Mouse (Mus musculus) CH12.LX (cell line): Measurements from ENCODE around the gene AU021092.

Source experiments
- BHLHE40 ChIP-seq: IDR thresholded peaks from 2 replicates; pipeline ENCODE4 v1.6.1; 2011; ENCODE audit warnings: mild to moderate bottlenecking, low read depth, low read length, improper control_type of control experiment
- CTCF ChIP-seq, 2 experiments: IDR thresholded peaks in 1 of 2; conservative IDR thresholded peaks in 1 of 2; 2 replicates each; pipeline ENCODE4 v1.5.1; 2011 to 2012; ENCODE audit warnings: low read depth in 2 of 2, low read length in 2 of 2, improper control_type of control experiment in 1 of 2, inconsistent platforms in 1 of 2, mild to moderate bottlenecking in 1 of 2, moderate library complexity in 1 of 2
- EP300 ChIP-seq: IDR thresholded peaks from 2 replicates; pipeline ENCODE4 v1.6.1; 2011; ENCODE audit warnings: low read length, improper control_type of control experiment
- ETS1 ChIP-seq: conservative IDR thresholded peaks from 2 replicates; pipeline ENCODE4 v1.6.1; 2012; ENCODE audit warnings: low read depth, mild to moderate bottlenecking, inconsistent platforms, low read length, improper control_type of control experiment, moderate library complexity
- GABPA ChIP-seq: IDR thresholded peaks from 2 replicates; pipeline ENCODE4 v1.6.1; 2012; ENCODE audit warnings: low read depth, low read length, improper control_type of control experiment, inconsistent platforms; ENCODE audit not compliant: insufficient replicate concordance
- JUND ChIP-seq: conservative IDR thresholded peaks from 2 replicates; pipeline ENCODE4 v1.6.1; 2011; ENCODE audit warnings: low read depth, low read length, improper control_type of control experiment
- MAFK ChIP-seq: IDR thresholded peaks from 2 replicates; pipeline ENCODE4 v1.6.1; 2011; ENCODE audit warnings: low read length, improper control_type of control experiment; ENCODE audit not compliant: insufficient replicate concordance
- MAZ ChIP-seq: IDR thresholded peaks from 2 replicates; pipeline ENCODE4 v1.6.1; 2012; ENCODE audit warnings: low read depth, mild to moderate bottlenecking, inconsistent platforms, low read length, improper control_type of control experiment, moderate library complexity
- MEF2A ChIP-seq: IDR thresholded peaks from 2 replicates; pipeline ENCODE4 v1.6.1; 2014; ENCODE audit warnings: low read depth, mild to moderate bottlenecking, inconsistent platforms, low read length, improper control_type of control experiment, borderline replicate concordance
- POLR2A ChIP-seq: IDR thresholded peaks from 2 replicates; pipeline ENCODE4 v1.6.1; 2011; ENCODE audit warnings: low read depth, mild to moderate bottlenecking, improper control_type of control experiment, low read length
- SIN3A ChIP-seq: IDR thresholded peaks from 2 replicates; pipeline ENCODE4 v1.6.1; 2012; ENCODE audit warnings: low read length, improper control_type of control experiment, inconsistent platforms
- TCF12 ChIP-seq: IDR thresholded peaks from 2 replicates; pipeline ENCODE4 v1.6.1; 2014; ENCODE audit warnings: low read depth, mild to moderate bottlenecking, inconsistent platforms, low read length, improper control_type of control experiment
- ZMIZ1 ChIP-seq: IDR thresholded peaks from 2 replicates; pipeline ENCODE4 v1.6.1; 2012; ENCODE audit warnings: low read depth, mild to moderate bottlenecking, inconsistent platforms, low read length, improper control_type of control experiment
- ZNF384 ChIP-seq: IDR thresholded peaks from 2 replicates; pipeline ENCODE4 v1.6.1; 2012; ENCODE audit warnings: low read depth, low read length, improper control_type of control experiment, inconsistent platforms

- TF ChIP-seq TCF12, result peak; percentile 94
- TF ChIP-seq CTCF (conservative IDR thresholded peaks at IDR 0.05 in 1 of 2, IDR thresholded peaks at IDR 0.05 in 1 of 2; ENCODE audit: low read depth in 2 of 2, low read length in 2 of 2), result peak in 1 of 2 experiments; percentile 95; a peak in 2 of 4 replicates
- peak; percentile 89 for TF ChIP-seq POLR2A
- no peak for TF ChIP-seq EP300
- TF ChIP-seq JUND, result no peak
- TF ChIP-seq ZNF384, result peak; percentile 20; the same call in 1 of the 2 replicates
- TF ChIP-seq MEF2A, result peak; percentile 66; the same call in 1 of the 2 replicates
- peak; percentile 87 for TF ChIP-seq MAZ
- TF ChIP-seq SIN3A, result peak; percentile 91
- TF ChIP-seq GABPA, result no peak
- TF ChIP-seq ZMIZ1, result peak; percentile 88
- no peak for TF ChIP-seq MAFK
- peak; percentile 57; the same call in 1 of the 2 replicates for TF ChIP-seq BHLHE40
- TF ChIP-seq ETS1, result peak; percentile 31; the same call in 1 of the 2 replicates
These were observed 33.8 kb upstream of the AU021092 start, which contains the start of gene Eef2kmt for GRCm38 (mm10) chr16:5255779-5256496.
